Mouse (Mus musculus) bone marrow, adult 2 months (tissue): ENCODE measurements around the gene A730049H05Rik. TPM values are rescaled to one million over a fixed set of nuclear protein-coding genes. Genes with fewer than 3 reads are reported as not detected.

Experiments
- H3K27ac ChIP-seq: fragments of 200-500 bp; 2 replicates; pipeline ENCODE4 v1.5.1; 2012; ENCODE audit warnings: low read depth, mild to moderate bottlenecking, control low read depth, inconsistent platforms, low read length; ENCODE audit not compliant: control insufficient read depth, poor library complexity, insufficient read depth
- H3K4me1 ChIP-seq: fragments of 200-500 bp; 2 replicates; pipeline ENCODE4 v1.6.1; 2011; ENCODE audit warnings: low read length; ENCODE audit not compliant: control insufficient read depth, insufficient read depth
- H3K4me3 ChIP-seq: fragments of 200-500 bp; replicated peaks from 2 replicates; pipeline ENCODE3; 2011; ENCODE audit warnings: mild to moderate bottlenecking, low read depth, low read length, control low read depth; ENCODE audit not compliant: control insufficient read depth
- CTCF ChIP-seq: fragments of 200-500 bp; IDR thresholded peaks from 2 replicates; pipeline ENCODE4 v1.5.1; 2011; ENCODE audit warnings: low read length, control low read depth; ENCODE audit not compliant: control insufficient read depth, insufficient read depth
- POLR2A ChIP-seq: fragments of 200-500 bp; IDR thresholded peaks from 2 replicates; pipeline ENCODE4 v1.6.1; 2011; ENCODE audit warnings: low read depth, mild to moderate bottlenecking, control low read depth, low read length, borderline replicate concordance; ENCODE audit not compliant: control insufficient read depth
- WGBS: fragments of 180-500 bp; shearing (Covaris S2); methylation state at CpG from one replicate; pipeline ENCODE4 v1.1.7; 2018; 5-methylcytosine and 5-hydroxymethylcytosine counted together
- polyA plus RNA-seq: library from polyadenylated mRNA; stranded (reverse); fragments of >200 nt; gene quantifications from 2 replicates; pipeline ENCODE4 v1.2.4, GENCODE M21; 2011; ENCODE audit warnings: low replicate concordance; ENCODE audit not compliant: missing spikeins, insufficient read depth, insufficient read length

Gene A730049H05Rik
- polyA plus RNA-seq, 1 experiment, result not detected

DNA sequence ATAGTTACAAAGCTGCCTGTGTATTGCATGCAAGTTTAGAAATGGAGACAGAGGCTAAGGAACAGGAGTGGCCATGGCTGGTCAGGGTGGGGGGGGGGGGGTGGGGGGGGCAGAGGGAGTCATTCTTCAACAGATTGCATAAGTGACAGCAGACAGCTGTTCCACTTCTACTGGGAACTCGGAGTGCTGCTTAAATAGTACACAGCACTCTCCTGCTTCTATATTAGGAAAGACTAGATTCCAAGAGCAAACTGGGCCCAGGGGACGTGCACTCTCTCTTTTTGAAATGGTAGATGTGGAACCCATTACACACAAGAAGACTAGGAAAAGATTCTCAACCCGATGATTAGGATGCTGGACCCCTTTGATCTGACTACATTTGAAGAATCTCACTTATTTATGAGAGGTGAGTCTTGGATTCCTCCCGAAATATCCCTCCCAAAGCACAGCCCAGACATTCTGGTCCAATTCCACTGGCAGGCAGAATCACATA is 52.9 kb downstream of the A730049H05Rik start, which contains the start of gene Gm15737:
Gene Gm15737, plus strand, starts transcription at position 269 of the 493 bp plus-strand sequence.
- no peak for TF ChIP-seq POLR2A
- TF ChIP-seq CTCF, result no peak
- no peak within 1 kb of the TSS for H3K4me3 ChIP-seq
- 66% methylated on average over 4 of the region's 4 CpGs for WGBS
- no peaks in the 10 kb centered on the region for H3K4me1 ChIP-seq
- H3K27ac ChIP-seq, result no peak within 1 kb of the TSS

DNA sequence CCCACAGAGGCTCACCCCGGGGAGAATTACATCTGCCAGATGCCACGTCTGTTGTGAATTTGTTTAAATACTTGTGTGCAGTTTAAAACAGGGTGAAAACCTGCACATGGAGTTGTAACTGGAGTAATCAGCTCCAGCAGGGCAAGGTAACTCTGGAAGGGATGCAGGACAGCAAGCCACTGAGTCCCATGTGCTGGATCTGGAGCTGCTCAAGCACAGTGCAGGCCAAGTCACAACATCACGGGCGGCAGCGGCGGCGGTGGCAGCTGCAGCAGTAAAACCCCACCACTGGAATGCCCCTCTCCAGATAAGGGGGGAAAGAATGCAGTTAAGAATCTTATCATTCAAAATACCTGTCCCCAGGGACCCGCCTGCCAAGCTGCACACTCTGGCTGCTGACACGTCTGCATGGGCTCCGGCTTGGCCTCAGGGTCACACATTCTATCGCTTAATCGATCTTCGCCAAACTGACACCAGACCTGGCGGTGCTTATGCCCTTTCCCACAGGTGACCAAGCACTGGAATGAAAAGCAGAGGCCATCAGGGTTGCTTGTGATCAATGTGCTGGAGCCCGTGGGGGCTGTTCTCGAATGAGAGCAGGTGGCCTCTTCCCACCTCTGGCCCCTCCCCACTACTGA is 53.4 kb downstream of the A730049H05Rik start:
- no peak for TF ChIP-seq CTCF
- TF ChIP-seq POLR2A, result no peak
- no peaks in the 10 kb centered on the region for H3K4me1 ChIP-seq
- no peak overlapping the region for H3K4me3 ChIP-seq
- 89% methylated on average over 16 of the region's 16 CpGs for WGBS
- no peak overlapping the region for H3K27ac ChIP-seq

DNA sequence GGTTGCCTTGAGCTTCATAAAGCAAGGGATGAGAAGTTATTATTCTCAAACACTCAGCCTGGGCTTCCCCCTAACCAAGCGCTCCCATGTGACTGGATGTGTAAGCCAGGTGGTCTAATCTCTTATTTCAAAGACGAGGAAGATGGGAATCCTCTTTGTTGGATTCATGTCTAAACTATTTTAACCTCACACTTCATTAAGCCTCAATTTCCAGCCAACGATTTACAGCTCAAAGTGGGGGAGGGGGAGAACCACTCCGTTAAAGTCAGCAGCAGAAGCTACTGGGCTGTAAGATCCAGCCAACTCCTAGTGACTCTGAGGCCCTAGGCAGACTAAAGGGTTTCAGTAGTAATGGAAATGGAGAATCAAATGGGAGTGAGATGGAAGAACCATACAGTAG is 55.5 kb downstream of the A730049H05Rik start:
- H3K27ac ChIP-seq, result no peak overlapping the region
- H3K4me3 ChIP-seq, result no peak overlapping the region
- no peak for TF ChIP-seq CTCF
- TF ChIP-seq POLR2A, result no peak
- H3K4me1 ChIP-seq, result no peaks in the 10 kb centered on the region
- WGBS, result 78% methylated on average over 4 of the region's 4 CpGs

DNA sequence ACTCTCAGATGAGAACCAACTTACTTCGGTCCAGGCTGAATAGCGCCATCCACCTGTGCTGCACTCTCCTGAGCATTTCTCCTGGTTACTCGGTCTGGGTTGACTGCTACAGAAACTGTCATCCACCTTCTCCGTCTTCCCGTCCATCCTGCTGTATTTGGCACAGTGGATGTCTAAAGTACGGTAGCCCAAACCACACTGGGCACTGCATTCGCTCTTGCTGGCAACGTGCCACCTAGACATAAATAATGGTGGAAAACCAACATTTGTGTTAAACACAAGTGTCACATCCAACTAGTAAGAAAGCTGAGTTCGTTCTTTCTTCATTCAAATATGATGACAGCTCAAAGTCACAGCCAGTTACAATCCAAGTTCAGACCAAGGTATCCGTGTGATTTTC is 56.5 kb downstream of the A730049H05Rik start:
- Histone ChIP-seq H3K4me1 (no peaks in the 10 kb centered on the region), H3K4me3 (no peak overlapping the region), H3K27ac (no peak overlapping the region)
- no peak for TF ChIP-seq POLR2A
- no peak for TF ChIP-seq CTCF
- 53% methylated on average over 10 of the region's 10 CpGs for WGBS

DNA sequence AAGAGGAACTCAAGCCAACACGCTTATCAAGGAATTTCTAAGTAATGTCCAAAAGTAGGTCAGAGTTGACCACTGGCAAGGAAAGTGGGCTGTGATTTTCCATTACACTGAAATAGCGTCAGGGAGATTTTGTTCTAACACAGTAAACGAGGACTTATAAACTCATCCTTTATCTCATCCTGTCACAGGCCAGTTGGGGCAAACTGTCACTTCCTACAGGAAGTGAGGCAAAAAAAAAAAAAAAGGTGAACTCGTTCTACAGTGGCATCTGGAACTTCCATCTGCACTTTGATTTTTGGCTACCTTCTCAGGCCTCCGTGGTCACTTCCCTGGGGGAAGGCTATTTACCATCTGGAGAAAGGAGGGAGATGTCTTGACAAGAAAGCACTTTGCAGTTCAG is 58.6 kb downstream of the A730049H05Rik start:
- Histone ChIP-seq H3K27ac (no peak overlapping the region), H3K4me3 (no peak overlapping the region), H3K4me1 (no peaks in the 10 kb centered on the region)
- TF ChIP-seq POLR2A (no peak), CTCF (no peak)
- WGBS, result 3% methylated on average over 5 of the region's 5 CpGs

DNA sequence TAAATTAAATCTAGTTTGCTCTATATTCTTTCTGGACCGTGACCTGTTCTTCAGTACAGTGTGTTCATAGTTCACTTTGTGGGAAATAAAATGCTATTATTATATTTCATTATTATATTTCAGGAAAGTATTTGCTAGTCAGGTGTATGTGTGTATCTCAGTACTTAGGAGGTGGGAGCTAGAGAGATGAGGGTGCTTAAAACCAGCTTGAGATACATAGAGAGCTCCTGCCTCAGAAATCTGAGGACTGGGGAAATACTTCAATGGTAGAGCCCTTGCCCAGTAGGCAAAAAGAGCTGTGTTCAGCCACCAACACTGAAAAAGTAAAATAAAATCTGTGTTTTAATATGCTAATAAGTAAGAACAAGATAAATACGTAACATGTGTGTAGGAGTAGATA is 59.1 kb downstream of the A730049H05Rik start:
- 76% methylated on average over 2 of the region's 2 CpGs for WGBS
- Histone ChIP-seq H3K27ac (no peak overlapping the region), H3K4me3 (no peak overlapping the region), H3K4me1 (no peaks in the 10 kb centered on the region)
- no peak for TF ChIP-seq CTCF
- no peak for TF ChIP-seq POLR2A

DNA sequence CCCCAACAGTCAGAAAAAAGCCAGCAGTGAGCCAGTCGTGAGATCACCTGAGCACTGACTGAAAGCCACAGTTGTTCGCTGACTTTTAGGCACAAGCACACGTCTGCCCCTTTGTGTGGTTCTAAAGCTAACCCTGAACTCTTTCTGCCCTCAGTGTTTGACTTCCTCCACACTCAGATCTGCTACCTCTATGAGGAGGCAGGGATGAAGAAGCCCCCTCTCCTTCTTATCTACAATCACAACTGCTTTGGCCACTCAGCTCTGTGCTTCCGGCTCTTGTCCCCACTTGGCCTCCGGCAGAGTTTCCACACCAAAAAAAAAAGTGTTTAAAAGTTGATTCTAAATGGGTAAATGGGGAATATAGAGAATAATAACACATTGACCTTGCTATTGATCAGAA is 59.8 kb downstream of the A730049H05Rik start:
- H3K4me3 ChIP-seq, result no peak overlapping the region
- no peaks in the 10 kb centered on the region for H3K4me1 ChIP-seq
- H3K27ac ChIP-seq, result no peak overlapping the region
- TF ChIP-seq POLR2A, result no peak
- no peak for TF ChIP-seq CTCF
- WGBS, result 18% methylated on average over 5 of the region's 5 CpGs

DNA sequence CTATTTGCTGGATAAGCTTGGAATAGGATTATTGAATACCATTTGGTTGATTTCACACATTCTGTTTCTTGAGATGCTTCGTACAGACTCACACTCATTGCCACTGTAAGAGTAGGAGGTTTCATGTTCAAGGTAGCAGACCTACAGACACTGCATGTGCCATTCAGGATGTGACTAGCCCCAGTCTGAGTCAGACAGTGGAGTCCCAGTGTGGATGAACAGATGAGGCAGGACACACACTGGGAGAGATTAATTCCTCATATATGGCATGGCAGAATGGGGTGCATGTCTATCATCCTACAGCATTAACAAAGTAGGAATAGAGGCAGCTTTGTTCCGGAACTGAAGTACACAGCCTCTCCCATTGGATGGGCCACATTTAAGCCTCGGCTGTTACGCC is 61.0 kb downstream of the A730049H05Rik start:
- Histone ChIP-seq H3K27ac (no peak overlapping the region), H3K4me3 (no peak overlapping the region), H3K4me1 (no peaks in the 10 kb centered on the region)
- 78% methylated on average over 4 of the region's 4 CpGs for WGBS
- no peak for TF ChIP-seq POLR2A
- TF ChIP-seq CTCF, result no peak

DNA sequence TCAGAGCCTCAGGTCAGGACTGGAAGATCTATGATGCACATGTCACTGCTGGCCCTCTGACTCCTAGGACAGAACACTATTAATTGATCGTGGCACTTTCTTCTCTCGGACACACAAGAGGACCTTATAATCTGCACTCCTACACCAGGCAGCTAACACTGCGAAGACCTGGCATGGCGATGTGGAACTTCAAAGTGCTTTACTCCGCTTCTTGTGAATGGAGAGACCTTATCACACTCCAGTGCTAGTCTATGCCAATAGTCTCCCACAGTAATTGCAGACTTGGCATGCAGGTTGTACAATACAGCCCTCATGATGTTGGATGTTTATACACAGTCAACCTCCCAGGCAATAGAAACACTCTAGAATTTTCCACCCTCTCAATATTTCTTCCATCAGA is 62.5 kb downstream of the A730049H05Rik start:
- no peak for TF ChIP-seq POLR2A
- TF ChIP-seq CTCF, result no peak
- no peaks in the 10 kb centered on the region for H3K4me1 ChIP-seq
- H3K27ac ChIP-seq, result no peak overlapping the region
- no peak overlapping the region for H3K4me3 ChIP-seq
- WGBS, result 86% methylated on average over 5 of the region's 5 CpGs
